In genomic region chr7:30444971-30445751, GRCm38 (mm10) we compare ENCODE assay signal across 8 mouse cellular contexts. TPM values are rescaled to one million over a fixed set of nuclear protein-coding genes. Genes with fewer than 3 reads are reported as not detected.
A peak's percentile ranks its signal among the peaks of the same experiment; 100 is the strongest.
DNase-seq lines count a peak whose midpoint lies in the region; ATAC-seq and TF ChIP-seq lines count a peak whose summit lies in the region.

Gene Aplp1 (minus strand): TSS chr7:30445535.

- peaks cover 67% of the 10 kb centered on the region for H3K27me3 ChIP-seq in heart, embryonic 12.5 days (replicated peaks)
- peaks cover 40% of the 10 kb centered on the region for H3K27me3 ChIP-seq in kidney, embryonic 15.5 days
- H3K27me3 ChIP-seq in midbrain, embryonic 16.5 days (ENCODE audit: control insufficient read depth, insufficient read depth, low read depth, low read length) = no peaks in the 10 kb centered on the region

- peak within 1 kb of the TSS; percentile 98 for H3K27ac ChIP-seq in cortical plate, adult 2 months (ENCODE audit: insufficient read depth, low read length)
- no peak within 1 kb of the TSS for H3K27ac ChIP-seq in heart, embryonic 12.5 days (ENCODE audit: poor library complexity, severe bottlenecking)
- no peak within 1 kb of the TSS for H3K27ac ChIP-seq in kidney, embryonic 15.5 days
- H3K27ac ChIP-seq in midbrain, embryonic 16.5 days (ENCODE audit: low read length) = peak within 1 kb of the TSS; percentile 98

- peak within 1 kb of the TSS; percentile 73 for H3K9ac ChIP-seq in heart, embryonic 12.5 days
- H3K9ac ChIP-seq in kidney, embryonic 15.5 days = peak within 1 kb of the TSS; percentile 64
- H3K9ac ChIP-seq in midbrain, embryonic 16.5 days (ENCODE audit: low read depth, low read length) = peak within 1 kb of the TSS; percentile 96

- no peaks in the 10 kb centered on the region for H3K4me1 ChIP-seq in cortical plate, adult 2 months (ENCODE audit: control insufficient read depth, insufficient read depth, low read length)
- H3K4me1 ChIP-seq in heart, embryonic 12.5 days (replicated peaks) = peaks cover 13% of the 10 kb centered on the region
- peaks cover 34% of the 10 kb centered on the region for H3K4me1 ChIP-seq in kidney, embryonic 15.5 days
- H3K4me1 ChIP-seq in midbrain, embryonic 16.5 days (ENCODE audit: control insufficient read depth, insufficient read depth, low read length) = peaks cover 25% of the 10 kb centered on the region

- TF ChIP-seq POLR2A in cortical plate, adult 2 months (IDR thresholded peaks at IDR 0.05; ENCODE audit: extremely low read depth, insufficient read depth, low read length) = no peak

- TF ChIP-seq CTCF in cortical plate, adult 2 months (IDR thresholded peaks at IDR 0.05; ENCODE audit: extremely low read depth, insufficient read depth, low read length) = no peak

- ATAC-seq in heart, embryonic 12.5 days (ENCODE audit: insufficient number of reproducible peaks, low FRiP score) = peak; percentile 79
- peak; percentile 66 for ATAC-seq in kidney, embryonic 15.5 days (replicated peaks; ENCODE audit: low FRiP score)
- ATAC-seq in midbrain, embryonic 16.5 days = peak; percentile 78

- peak within 1 kb of the TSS; percentile 87 for H3K4me3 ChIP-seq in cortical plate, adult 2 months (ENCODE audit: insufficient read depth, low read length)
- peak within 1 kb of the TSS; percentile 61 for H3K4me3 ChIP-seq in heart, embryonic 12.5 days
- H3K4me3 ChIP-seq in kidney, embryonic 15.5 days (replicated peaks) = peak within 1 kb of the TSS; percentile 70
- peak within 1 kb of the TSS; percentile 73 for H3K4me3 ChIP-seq in midbrain, embryonic 16.5 days (ENCODE audit: low read depth, low read length)

- no peaks in the 10 kb centered on the region for H3K9me3 ChIP-seq in heart, embryonic 12.5 days (replicated peaks)
- peaks cover 6% of the 10 kb centered on the region; the same call in 1 of the 2 replicates for H3K9me3 ChIP-seq in kidney, embryonic 15.5 days (replicated peaks)
- H3K9me3 ChIP-seq in midbrain, embryonic 16.5 days (replicated peaks; ENCODE audit: control insufficient read depth, low read length, poor library complexity, severe bottlenecking) = no peaks in the 10 kb centered on the region

- WGBS in heart, embryonic 12.5 days = under 1% methylated on average over 68 of the region's 72 CpGs
- WGBS in kidney, embryonic 15.5 days = under 1% methylated on average over 54 of the region's 72 CpGs
- WGBS in midbrain, embryonic 16.5 days = under 1% methylated on average over 48 of the region's 72 CpGs

- H3K4me2 ChIP-seq in heart, embryonic 12.5 days = peak within 1 kb of the TSS; percentile 87
- peak within 1 kb of the TSS; percentile 93 for H3K4me2 ChIP-seq in kidney, embryonic 15.5 days
- peak within 1 kb of the TSS; percentile 93 for H3K4me2 ChIP-seq in midbrain, embryonic 16.5 days (ENCODE audit: low read length)

- DNase-seq in urinary bladder, adult 2 months (ENCODE audit: low spot score) = peak; percentile 38
- DNase-seq in urinary bladder, postnatal 10 days (ENCODE audit: low spot score) = no peak
- peak; percentile 50 for DNase-seq in liver
- DNase-seq in thymus, postnatal 36 days = peak; percentile 48 to 60

- H3K36me3 ChIP-seq in heart, embryonic 12.5 days = no peaks in the 10 kb centered on the region
- H3K36me3 ChIP-seq in kidney, embryonic 15.5 days = no peaks in the 10 kb centered on the region
- peaks cover 13% of the 10 kb centered on the region; the same call in 1 of the 2 replicates for H3K36me3 ChIP-seq in midbrain, embryonic 16.5 days (ENCODE audit: control insufficient read depth, insufficient read depth, low read length)

RNA-seq across cellular contexts. Expression of gene Aplp1, which starts in this region (rescaled TPM):
- 4.2 and 4.5 TPM in 2 replicates for polyA plus RNA-seq in urinary bladder, adult 2 months (2012; rRNA removed)
- 1,095 and 1,125 TPM in 2 replicates for polyA plus RNA-seq in cortical plate, adult 2 months (2012; rRNA removed)
- polyA plus RNA-seq in heart, embryonic 12.5 days (2016; fragmentation: Nextera tagmentation; extraction: Ambion mirVana) = 41.6 and 43.4 TPM in 2 replicates
- 24.1 and 28.6 TPM in 2 replicates for polyA plus RNA-seq in kidney, embryonic 15.5 days (2015; fragmentation: Nextera tagmentation; extraction: Ambion mirVana)
- polyA plus RNA-seq in midbrain, embryonic 16.5 days (2015; fragmentation: Nextera tagmentation; extraction: Ambion mirVana) = 761 and 788 TPM in 2 replicates

Comparison
In these comparisons a context has a peak if more than half of its experiments do, and no peak if none do; other contexts are left out.
1. RNA of gene Aplp1 (polyA plus RNA-seq): 1,095 to 1,125 TPM in cortical plate, adult 2 months and 761 to 788 TPM in midbrain, embryonic 16.5 days; 41.6 to 43.4 TPM in heart, embryonic 12.5 days, 24.1 to 28.6 TPM in kidney, embryonic 15.5 days and 4.2 to 4.5 TPM in urinary bladder, adult 2 months; every median in the first group is over 10 times any median in the second.
2. H3K27ac ChIP-seq: peak in cortical plate, adult 2 months (single experiment) and midbrain, embryonic 16.5 days (single experiment); none in heart, embryonic 12.5 days (single experiment) and kidney, embryonic 15.5 days (single experiment).
3. Peak in every context shown above with its lines, with median percentiles within 50 percentile points of each other: H3K4me3 ChIP-seq, ATAC-seq, H3K4me2 ChIP-seq and H3K9ac ChIP-seq.